Mouse (Mus musculus): ENCODE measurements at regions not wholly inside any gene's neighbourhood (a gene's known extent, or its start where the extent isn't known, plus 50 kb on each side); places are given as distances from the start of the nearest gene placed in this dataset.

DNA sequence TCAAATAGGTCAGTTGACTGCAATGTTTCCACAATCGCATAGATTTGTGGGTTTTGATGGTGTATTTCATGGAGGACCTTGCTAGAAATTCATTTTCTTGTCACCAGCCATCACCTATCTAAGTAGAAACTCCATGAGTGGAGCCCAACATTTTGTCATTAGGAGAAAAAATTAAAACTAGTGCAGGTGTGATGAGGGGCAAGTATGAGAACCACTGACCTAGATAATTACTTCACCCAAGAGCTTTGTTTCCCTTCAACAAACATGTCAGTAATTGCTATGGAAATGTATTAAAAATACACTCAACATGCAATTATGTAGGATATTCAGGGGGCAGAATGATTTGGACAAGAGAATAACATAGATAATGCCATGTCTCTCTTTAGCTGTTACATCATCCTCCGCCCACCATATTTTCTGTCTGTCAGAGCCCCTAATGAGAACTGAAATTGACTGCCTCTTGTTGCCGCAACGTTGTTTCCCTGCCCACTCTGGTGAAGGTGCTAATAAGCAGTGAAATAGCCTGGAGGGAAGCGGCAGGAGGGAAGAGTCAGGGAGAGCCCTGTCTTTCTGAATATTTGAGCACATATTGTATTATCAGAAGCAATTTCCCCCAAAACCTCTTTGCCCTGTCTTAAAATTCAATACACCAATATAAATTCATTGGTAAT is 589.7 kb downstream of the Brinp3 start:
- TF ChIP-seq CTCF (IDR thresholded peaks at IDR 0.05) (no peak), EP300 (IDR thresholded peaks at IDR 0.05) (no peak)
